Mouse (Mus musculus) heart, embryonic 14.5 days (tissue): ENCODE results near the gene Plekhg3. TPM values are rescaled to one million over a fixed set of nuclear protein-coding genes. Genes with fewer than 3 reads are reported as not detected.

Experiments
- ATAC-seq: fragments of 200-750 bp; cut with Nextera tagmentation; 2 replicates; pipeline ENCODE4 v1.8.0; 2017; ENCODE audit warnings: low read depth, moderate TSS enrichment; ENCODE audit not compliant: insufficient number of reproducible peaks, insufficient read depth, low FRiP score
- H3K27ac ChIP-seq, 2 experiments: fragments of 200-500 bp in 1 of 2; fragments of 300-500 bp in 1 of 2; sonication (generic) in 1 of 2; replicated peaks in 1 of 2; 2 replicates each; pipeline ENCODE4 v1.5.1; 2012 to 2014; ENCODE audit warnings: low read depth in 2 of 2, low read length in 2 of 2, control low read depth in 1 of 2, mild to moderate bottlenecking in 1 of 2, mixed read lengths in 1 of 2; ENCODE audit not compliant: control insufficient read depth in 1 of 2, insufficient read depth in 1 of 2
- H3K27me3 ChIP-seq: fragments of 300-500 bp; sonication (generic); 2 replicates; pipeline ENCODE4 v1.6.1; 2014; ENCODE audit warnings: mild to moderate bottlenecking, low read length, control low read depth; ENCODE audit not compliant: control insufficient read depth, insufficient read depth
- H3K36me3 ChIP-seq: fragments of 300-500 bp; sonication (generic); 2 replicates; pipeline ENCODE4 v1.6.1; 2014; ENCODE audit warnings: mild to moderate bottlenecking, control low read depth, low read length, mixed read lengths; ENCODE audit not compliant: control insufficient read depth, insufficient read depth
- H3K4me1 ChIP-seq, 2 experiments: fragments of 200-500 bp in 1 of 2; fragments of 300-500 bp in 1 of 2; sonication (generic) in 1 of 2; 2 replicates each; pipeline ENCODE4 v1.6.1; 2012 to 2014; ENCODE audit warnings: low read length in 2 of 2, control low read depth in 1 of 2, mixed read lengths in 1 of 2; ENCODE audit not compliant: control insufficient read depth in 2 of 2, insufficient read depth in 2 of 2
- H3K4me2 ChIP-seq: fragments of 300-500 bp; sonication (generic); 2 replicates; pipeline ENCODE4 v1.6.1; 2014; ENCODE audit warnings: mild to moderate bottlenecking, low read length
- H3K4me3 ChIP-seq, 2 experiments: fragments of 200-500 bp in 1 of 2; fragments of 300-500 bp in 1 of 2; sonication (generic) in 1 of 2; 2 replicates each; pipeline ENCODE4 v1.5.1; 2012 to 2014; ENCODE audit warnings: low read length in 2 of 2, mild to moderate bottlenecking in 2 of 2, control low read depth in 1 of 2, low read depth in 1 of 2, moderate library complexity in 1 of 2; ENCODE audit not compliant: control insufficient read depth in 1 of 2, insufficient read depth in 1 of 2
- H3K9ac ChIP-seq: fragments of 300-500 bp; sonication (generic); 2 replicates; pipeline ENCODE4 v1.6.1; 2014; ENCODE audit warnings: mild to moderate bottlenecking, low read length
- H3K9me3 ChIP-seq: fragments of 300-500 bp; sonication (generic); 2 replicates; pipeline ENCODE4 v1.6.1; 2016; ENCODE audit warnings: low read length, control low read depth; ENCODE audit not compliant: control insufficient read depth
- WGBS: fragments of 180-500 bp; shearing (Covaris S2); extraction: QIAGEN DNeasy Blood & Tissue Kit; methylation state at CpG from one replicate; pipeline ENCODE4 v1.1.7; 2014; 5-methylcytosine and 5-hydroxymethylcytosine counted together
- polyA plus RNA-seq: library from polyadenylated mRNA; unstranded; fragments of >200 nt; fragmentation: Nextera tagmentation; extraction: Ambion mirVana; gene quantifications from 2 replicates; pipeline ENCODE4 v1.2.1, GENCODE M21; 2014

Gene Plekhg3
- polyA plus RNA-seq, 1 experiment from 2014 or later: 7.5 TPM

DNA sequence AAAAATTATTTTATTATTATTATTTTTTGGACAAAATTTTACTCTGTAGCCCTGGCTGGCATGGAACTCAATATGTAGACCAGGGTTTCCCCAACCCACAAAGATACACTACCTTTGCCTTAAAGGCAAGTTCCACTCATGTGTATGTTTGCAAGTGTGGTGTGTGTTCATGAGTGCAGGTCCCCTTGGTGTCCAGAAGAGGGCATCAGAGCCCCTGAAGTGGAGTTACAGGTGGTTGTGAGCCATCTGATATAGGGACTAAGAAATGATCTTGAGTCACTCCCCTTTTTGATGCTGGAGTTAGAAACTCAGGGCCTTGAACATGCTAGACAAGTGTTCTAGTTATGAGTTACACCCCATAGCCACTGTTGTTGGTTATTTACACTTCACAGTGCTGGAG is 54.3 kb downstream of the Plekhg3 start:
- Histone ChIP-seq H3K4me2 (no peak overlapping the region), H3K36me3 (peaks cover 10% of the 10 kb centered on the region; the same call in 1 of the 2 replicates), H3K9ac (no peak overlapping the region), H3K27me3 (no peaks in the 10 kb centered on the region), H3K4me3 (no peak overlapping the region), H3K4me1 (peaks cover 13 to 16% of the 10 kb centered on the region in 2 experiments), H3K9me3 (peaks cover 4% of the 10 kb centered on the region; the same call in 1 of the 2 replicates), H3K27ac (no peak overlapping the region)
- no peak for ATAC-seq

DNA sequence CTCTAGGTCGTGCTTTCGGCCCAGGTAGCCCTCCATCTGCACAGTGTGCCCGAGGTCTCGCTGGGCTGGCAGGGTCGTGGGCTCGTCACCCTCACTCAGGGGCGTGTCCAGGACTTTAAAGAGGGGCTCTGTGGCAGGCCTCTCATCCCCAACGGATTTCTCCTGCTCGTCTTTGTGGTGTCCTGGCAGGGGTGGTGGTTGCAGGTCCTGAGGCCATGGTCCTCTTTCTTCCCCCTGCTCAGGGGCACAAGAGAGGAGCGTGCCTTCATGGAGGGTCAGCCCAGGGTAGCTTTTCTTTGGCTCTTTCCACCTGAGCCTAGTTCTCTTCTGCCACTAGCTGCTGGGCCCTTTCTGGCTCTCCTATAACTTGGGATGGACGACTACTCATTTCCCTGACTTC is 56.7 kb downstream of the Plekhg3 start:
- Histone ChIP-seq H3K9me3 (peaks cover 4% of the 10 kb centered on the region; the same call in 1 of the 2 replicates), H3K36me3 (peaks cover 3% of the 10 kb centered on the region; the same call in 1 of the 2 replicates), H3K27me3 (no peaks in the 10 kb centered on the region), H3K4me1 (peaks cover 16 to 19% of the 10 kb centered on the region in 2 experiments), H3K9ac (no peak overlapping the region), H3K27ac (no peak overlapping the region), H3K4me3 (no peak overlapping the region), H3K4me2 (no peak overlapping the region)
- WGBS: 73% methylated on average over 11 of the region's 11 CpGs
- ATAC-seq: no peak

- no peak overlapping the region for H3K9ac ChIP-seq
- no peak overlapping the region; a peak in 1 of 4 replicates for H3K27ac ChIP-seq
- no peak for ATAC-seq
- H3K36me3 ChIP-seq: no peaks in the 10 kb centered on the region
- H3K4me1 ChIP-seq: peaks cover 14 to 15% of the 10 kb centered on the region in 2 experiments; a peak in 3 of 4 replicates
- H3K4me2 ChIP-seq: no peak overlapping the region
- WGBS: 35% methylated on average over 6 of the region's 6 CpGs
- no peak overlapping the region for H3K4me3 ChIP-seq
- H3K9me3 ChIP-seq: peaks cover 4% of the 10 kb centered on the region; the same call in 1 of the 2 replicates
- H3K27me3 ChIP-seq: no peaks in the 10 kb centered on the region
Observed at GRCm38 (mm10) chr12:76589531-76589930, 58.8 kb downstream of the Plekhg3 start.

GRCm38 (mm10) chr12:76591037-76591436 is 60.3 kb downstream of the Plekhg3 start:
- no peaks in the 10 kb centered on the region for H3K27me3 ChIP-seq
- H3K4me1 ChIP-seq: peaks cover 14 to 18% of the 10 kb centered on the region in 2 experiments; a peak in 3 of 4 replicates
- ATAC-seq: no peak
- H3K4me2 ChIP-seq: no peak overlapping the region
- 56% methylated on average over 3 of the region's 3 CpGs for WGBS
- no peak overlapping the region for H3K4me3 ChIP-seq
- no peak overlapping the region for H3K27ac ChIP-seq
- no peak overlapping the region for H3K9ac ChIP-seq
- no peaks in the 10 kb centered on the region for H3K9me3 ChIP-seq
- no peaks in the 10 kb centered on the region for H3K36me3 ChIP-seq

GRCm38 (mm10) chr12:76592213-76592612 is 61.5 kb downstream of the Plekhg3 start:
- Histone ChIP-seq H3K9ac (no peak overlapping the region), H3K4me2 (no peak overlapping the region), H3K36me3 (no peaks in the 10 kb centered on the region), H3K4me3 (no peak overlapping the region), H3K27me3 (no peaks in the 10 kb centered on the region), H3K27ac (no peak overlapping the region), H3K9me3 (no peaks in the 10 kb centered on the region), H3K4me1 (peaks cover 14 to 18% of the 10 kb centered on the region in 2 experiments; a peak in 3 of 4 replicates)
- whole genome bisulfite sequencing: 42% methylated on average over 1 of the region's 1 CpGs
- no peak for ATAC-seq

- H3K4me2 ChIP-seq: no peak overlapping the region
- 84% methylated on average over 6 of the region's 6 CpGs for WGBS
- ATAC-seq: no peak
- H3K9me3 ChIP-seq: no peaks in the 10 kb centered on the region
- H3K36me3 ChIP-seq: 0 out of 2 replicates have a peak, but pooled peaks cover 3% of the 10 kb centered on the region
- no peak overlapping the region for H3K27ac ChIP-seq
- no peak overlapping the region for H3K9ac ChIP-seq
- no peak overlapping the region for H3K4me3 ChIP-seq
- no peaks in the 10 kb centered on the region for H3K27me3 ChIP-seq
- peaks cover 14 to 18% of the 10 kb centered on the region in 2 experiments; a peak in 3 of 4 replicates for H3K4me1 ChIP-seq
Observed at GRCm38 (mm10) chr12:76593254-76593653, 62.6 kb downstream of the Plekhg3 start.

- Histone ChIP-seq H3K4me2 (no peak overlapping the region), H3K4me3 (no peak overlapping the region), H3K4me1 (peaks cover 14 to 18% of the 10 kb centered on the region in 2 experiments; a peak in 3 of 4 replicates), H3K9ac (no peak overlapping the region), H3K9me3 (no peaks in the 10 kb centered on the region), H3K27ac (0 out of 4 replicates have a peak overlapping the region, but pooled peaks of 1 of the 2 experiments have one; percentile 7), H3K27me3 (no peaks in the 10 kb centered on the region), H3K36me3 (0 out of 2 replicates have a peak, but pooled peaks cover 3% of the 10 kb centered on the region)
- 0 out of 2 replicates have a peak, but pooled peaks have one; percentile 24 for ATAC-seq
- WGBS: 16% methylated on average over 7 of the region's 7 CpGs
Observed at GRCm38 (mm10) chr12:76593839-76594322, 63.2 kb downstream of the Plekhg3 start.

DNA sequence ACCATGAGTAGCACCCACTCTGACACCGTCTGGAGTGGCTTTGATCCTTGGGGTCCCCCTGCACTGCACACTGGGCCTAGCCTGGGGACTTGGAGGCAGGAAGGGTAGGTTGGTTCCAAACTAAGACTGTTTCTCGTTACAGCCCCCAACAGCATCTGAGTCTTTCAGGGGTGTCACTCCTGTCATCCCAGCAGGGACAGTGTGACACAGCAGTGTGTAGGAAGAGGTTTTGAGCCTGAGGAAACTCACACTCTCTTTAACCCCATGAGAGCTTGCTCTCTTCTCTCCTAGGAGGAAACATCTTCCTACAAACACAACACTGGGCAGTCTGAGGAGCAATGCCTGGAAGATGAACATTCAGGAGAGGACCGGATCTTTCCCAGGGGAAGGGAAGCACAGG is 63.9 kb downstream of the Plekhg3 start:
- Histone ChIP-seq H3K27me3 (no peaks in the 10 kb centered on the region), H3K4me2 (no peak overlapping the region), H3K9me3 (no peaks in the 10 kb centered on the region), H3K27ac (no peak overlapping the region), H3K36me3 (0 out of 2 replicates have a peak, but pooled peaks cover 3% of the 10 kb centered on the region), H3K4me3 (no peak overlapping the region), H3K4me1 (peaks cover 14 to 18% of the 10 kb centered on the region in 2 experiments; a peak in 3 of 4 replicates), H3K9ac (no peak overlapping the region)
- no peak for ATAC-seq
- WGBS: 68% methylated on average over 3 of the region's 3 CpGs
